Mouse (Mus musculus) ES-Bruce4 (cell line): Measurements from ENCODE around the gene Trnt1. TPM values are rescaled to one million over a fixed set of nuclear protein-coding genes. Genes with fewer than 3 reads are reported as not detected.

ENCODE experiments used
- H3K27ac ChIP-seq: 2 replicates; pipeline ENCODE4 v1.5.1; 2012; ENCODE audit warnings: low read length, inconsistent platforms; ENCODE audit not compliant: insufficient read depth
- H3K27me3 ChIP-seq: 2 replicates; pipeline ENCODE4 v1.6.1; 2012; ENCODE audit warnings: mild to moderate bottlenecking, low read length, inconsistent platforms; ENCODE audit not compliant: control insufficient read depth, poor library complexity, insufficient read depth, severe bottlenecking
- H3K36me3 ChIP-seq: 2 replicates; pipeline ENCODE4 v1.6.1; 2012; ENCODE audit warnings: inconsistent platforms, mild to moderate bottlenecking, low read length, moderate library complexity; ENCODE audit not compliant: control insufficient read depth, poor library complexity, insufficient read depth, severe bottlenecking
- H3K4me1 ChIP-seq: one replicate; pipeline ENCODE4 v1.8.1; 2011; ENCODE audit warnings: low read length; ENCODE audit not compliant: control insufficient read depth, insufficient read depth
- H3K4me3 ChIP-seq: 2 replicates; pipeline ENCODE4 v1.5.1; 2011; ENCODE audit warnings: low read depth, mild to moderate bottlenecking, low read length
- H3K9ac ChIP-seq: 2 replicates; pipeline ENCODE4 v1.6.1; 2012; ENCODE audit warnings: low read depth, mild to moderate bottlenecking, inconsistent platforms; ENCODE audit not compliant: poor library complexity, severe bottlenecking
- H3K9me3 ChIP-seq: replicated peaks from 2 replicates; pipeline ENCODE4 v1.6.1; 2012; ENCODE audit warnings: mild to moderate bottlenecking, low read length, inconsistent platforms; ENCODE audit not compliant: control insufficient read depth, poor library complexity, insufficient read depth, severe bottlenecking
- CTCF ChIP-seq: IDR thresholded peaks from one replicate; pipeline ENCODE4 v1.8.1; 2011; ENCODE audit warnings: low read depth, low read length
- EP300 ChIP-seq: IDR thresholded peaks from 2 replicates; pipeline ENCODE4 v1.6.1; 2011; ENCODE audit warnings: low read depth, low read length; ENCODE audit not compliant: insufficient read depth
- POLR2A ChIP-seq: IDR thresholded peaks from one replicate; pipeline ENCODE4 v1.8.1; 2011; ENCODE audit warnings: low read length; ENCODE audit not compliant: insufficient read depth
- polyA plus RNA-seq: library from polyadenylated mRNA; stranded (reverse); fragments of >200 nt; gene quantifications from 2 replicates; pipeline ENCODE4 v1.2.4, GENCODE M21; 2011; ENCODE audit warnings: low read depth; ENCODE audit not compliant: missing spikeins, insufficient read depth, insufficient read length

The Trnt1 gene
- polyA plus RNA-seq, 1 experiment, result 53.9 TPM

DNA sequence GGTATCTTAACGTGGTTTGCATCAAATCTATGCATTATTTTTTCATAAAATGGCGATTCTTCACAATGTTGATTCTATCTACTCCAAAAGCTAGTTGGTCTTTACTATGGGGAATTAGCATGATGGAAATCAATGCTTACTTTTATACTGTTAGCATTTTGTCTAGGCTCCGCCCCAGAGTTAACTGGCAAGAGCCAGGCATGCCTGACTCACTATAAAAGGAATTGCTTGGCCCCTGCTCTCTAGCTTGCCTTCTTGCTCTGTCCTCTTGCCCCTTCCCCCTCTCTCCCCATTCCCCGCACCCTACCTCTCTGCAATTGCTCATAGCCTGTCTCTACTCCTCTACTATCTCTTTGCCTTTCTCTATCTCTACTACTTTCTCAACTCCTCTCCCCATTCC is 2.1 kb upstream of the Trnt1 start:
- Histone ChIP-seq H3K4me1 (no peaks in the 10 kb centered on the region), H3K27me3 (no peaks in the 10 kb centered on the region), H3K27ac (no peak overlapping the region), H3K4me3 (no peak overlapping the region), H3K36me3 (peaks cover 6% of the 10 kb centered on the region), H3K9me3 (no peaks in the 10 kb centered on the region), H3K9ac (no peak overlapping the region)
- TF ChIP-seq CTCF (no peak), EP300 (no peak), POLR2A (no peak)

DNA sequence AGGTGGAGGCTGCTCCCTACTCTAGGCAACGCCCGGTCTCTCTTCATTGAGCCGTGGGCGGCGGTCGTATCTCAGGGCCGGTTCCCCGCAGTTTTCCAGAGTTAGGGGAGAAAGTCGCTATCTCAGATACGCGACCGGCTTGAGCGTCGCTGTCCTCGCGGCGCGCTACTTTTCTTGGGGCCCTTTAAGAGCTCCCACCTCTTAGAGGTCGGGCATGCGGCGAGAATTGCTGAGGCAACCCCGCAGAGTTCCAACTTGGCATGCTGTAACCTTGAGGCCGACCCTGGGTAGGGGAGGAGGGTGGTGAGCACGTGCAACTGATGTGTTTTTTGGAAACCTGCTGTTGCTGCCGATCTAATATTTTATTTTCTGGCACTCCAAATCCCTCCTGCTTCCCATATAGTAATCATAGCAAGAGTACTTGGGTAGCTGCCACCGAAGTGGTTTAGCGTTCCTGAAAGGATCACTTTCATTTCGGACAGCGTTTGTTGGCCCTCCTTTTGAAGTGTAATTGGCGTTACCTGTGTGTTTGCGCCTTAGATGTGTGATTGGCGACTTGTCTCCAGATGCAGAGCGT is 458 bp downstream of the Trnt1 start:
- Histone ChIP-seq H3K4me3 (peak overlapping the region; percentile 98), H3K4me1 (no peaks in the 10 kb centered on the region), H3K27me3 (no peaks in the 10 kb centered on the region), H3K27ac (no peak overlapping the region), H3K9me3 (no peaks in the 10 kb centered on the region), H3K9ac (peak overlapping the region; percentile 77), H3K36me3 (peaks cover 24% of the 10 kb centered on the region)
- no peak for TF ChIP-seq CTCF

DNA sequence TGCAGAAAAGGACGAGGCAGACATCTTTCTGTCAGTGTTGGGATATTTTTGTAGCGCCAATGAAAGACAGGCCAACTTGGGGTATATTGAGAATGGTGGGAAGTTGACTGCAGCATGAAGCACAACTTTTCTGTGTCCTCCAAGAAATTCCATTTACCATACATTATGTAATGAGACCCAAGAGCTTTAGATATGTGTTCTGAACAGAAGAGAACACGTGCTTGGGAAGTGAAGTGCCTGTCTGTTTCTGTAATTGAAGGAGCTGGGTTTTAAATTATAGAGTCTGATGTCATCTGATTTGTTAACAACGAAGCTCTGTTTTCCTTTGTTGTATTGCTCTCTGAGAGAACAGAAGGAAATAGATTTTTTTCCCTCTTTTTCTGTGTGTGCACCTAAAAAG is 1.1 kb downstream of the Trnt1 start:
- no peak overlapping the region for H3K27ac ChIP-seq
- H3K4me3 ChIP-seq, result peak overlapping the region; percentile 98
- H3K9ac ChIP-seq, result peak overlapping the region; percentile 77
- peaks cover 28% of the 10 kb centered on the region for H3K36me3 ChIP-seq
- TF ChIP-seq EP300, result no peak
- no peak for TF ChIP-seq CTCF
- TF ChIP-seq POLR2A, result no peak
- H3K4me1 ChIP-seq, result no peaks in the 10 kb centered on the region
- no peaks in the 10 kb centered on the region for H3K27me3 ChIP-seq
- H3K9me3 ChIP-seq, result no peaks in the 10 kb centered on the region

DNA sequence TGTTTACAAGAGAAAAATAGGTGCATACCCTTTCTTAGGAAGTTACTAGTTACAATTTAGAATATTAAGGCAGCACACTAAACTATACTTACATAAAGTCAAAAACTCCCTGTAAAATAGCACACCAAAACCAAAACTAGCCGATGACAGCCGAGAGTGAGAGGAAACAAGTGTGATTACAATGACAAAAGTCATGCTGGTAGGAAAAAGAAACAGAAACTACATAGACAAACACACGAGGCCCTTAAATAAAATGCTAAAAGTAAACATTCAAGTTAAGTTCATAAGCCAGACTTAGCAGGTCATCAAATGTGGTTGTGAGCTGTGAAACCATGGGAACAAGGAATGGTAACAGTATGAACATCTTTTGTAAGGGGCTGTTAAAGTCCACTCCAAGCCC is 18.2 kb downstream of the Trnt1 start:
- H3K4me1 ChIP-seq, result no peaks in the 10 kb centered on the region
- H3K9ac ChIP-seq, result no peak overlapping the region
- no peak overlapping the region for H3K27ac ChIP-seq
- no peaks in the 10 kb centered on the region for H3K27me3 ChIP-seq
- H3K9me3 ChIP-seq, result no peaks in the 10 kb centered on the region
- no peak overlapping the region for H3K4me3 ChIP-seq
- no peak for TF ChIP-seq POLR2A
- TF ChIP-seq CTCF, result no peak
- no peak for TF ChIP-seq EP300
- peaks cover 4% of the 10 kb centered on the region for H3K36me3 ChIP-seq

DNA sequence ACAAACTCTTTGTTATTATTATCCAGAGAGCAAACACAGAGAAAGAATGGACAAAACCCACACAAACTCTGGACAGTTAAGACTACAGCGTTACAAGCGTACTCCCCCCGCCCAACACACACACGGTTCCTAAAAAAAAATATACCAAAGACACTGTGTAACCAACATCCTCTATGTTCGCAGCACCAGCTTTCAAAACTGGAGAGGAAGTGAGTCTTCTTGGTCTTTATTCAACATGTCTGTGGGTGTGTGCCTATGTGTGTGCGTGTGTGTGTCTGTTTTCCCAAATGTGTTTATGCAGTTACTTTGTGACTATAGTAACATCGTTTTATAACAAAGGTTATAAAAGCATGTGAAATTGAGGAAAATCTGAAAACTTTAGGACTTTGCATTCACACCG is 22.5 kb downstream of the Trnt1 start:
- Histone ChIP-seq H3K27ac (no peak overlapping the region), H3K27me3 (no peaks in the 10 kb centered on the region), H3K4me3 (no peak overlapping the region), H3K9ac (no peak overlapping the region), H3K36me3 (peaks cover 7% of the 10 kb centered on the region), H3K9me3 (no peaks in the 10 kb centered on the region), H3K4me1 (no peaks in the 10 kb centered on the region)
- no peak for TF ChIP-seq EP300
- TF ChIP-seq POLR2A, result no peak
- TF ChIP-seq CTCF, result no peak

DNA sequence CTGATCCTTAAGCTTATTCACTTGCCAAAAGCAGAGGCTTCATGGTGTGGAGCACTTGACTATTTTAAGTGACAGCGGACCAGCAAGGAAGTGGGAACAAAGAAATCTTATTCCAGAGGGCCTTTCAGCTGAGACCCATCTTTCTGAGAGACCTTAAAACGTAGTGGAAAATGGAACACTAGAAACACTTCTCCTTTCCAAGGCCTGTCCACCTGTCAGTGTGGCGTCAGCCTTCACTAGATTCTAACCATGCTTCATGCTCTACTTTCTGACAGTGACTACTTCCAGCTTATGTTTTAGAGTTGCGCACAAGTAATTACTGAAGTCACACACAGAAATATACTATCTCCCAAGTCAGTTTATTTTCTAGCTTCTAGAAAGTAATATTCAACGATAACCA is 23.6 kb downstream of the Trnt1 start:
- H3K36me3 ChIP-seq, result peaks cover 7% of the 10 kb centered on the region
- no peaks in the 10 kb centered on the region for H3K9me3 ChIP-seq
- no peaks in the 10 kb centered on the region for H3K27me3 ChIP-seq
- TF ChIP-seq CTCF (no peak), POLR2A (no peak), EP300 (no peak)
- no peak overlapping the region for H3K9ac ChIP-seq
- H3K4me1 ChIP-seq, result no peaks in the 10 kb centered on the region
- H3K27ac ChIP-seq, result no peak overlapping the region
- no peak overlapping the region for H3K4me3 ChIP-seq
